Mouse (Mus musculus): Measurements from ENCODE around the gene Myo18a.

GRCm38 (mm10) chr11:77835109-77835508, 72.1 kb downstream of the Myo18a start:
- TF ChIP-seq CTCF (IDR thresholded peaks at IDR 0.05; ENCODE audit: control insufficient read depth, insufficient read depth, insufficient replicate concordance, low read depth, low read length) (no peak), POLR2A (IDR thresholded peaks at IDR 0.05; ENCODE audit: control insufficient read depth, low read depth, low read length) (no peak)

Data from testis, adult 2 months (tissue).